Mouse (Mus musculus) heart, embryonic 10.5 days (tissue): Measurements from ENCODE around the gene Irx3. TPM values are rescaled to one million over a fixed set of nuclear protein-coding genes. Genes with fewer than 3 reads are reported as not detected.
A peak's percentile ranks its signal among the peaks of the same experiment; 100 is the strongest.

ENCODE experiments used
- DNase-seq: peaks from one replicate; pipeline ENCODE4 v3.0.0-alpha.2; 2017; ENCODE audit warnings: low spot score
- H3K27ac ChIP-seq: fragments of 300-500 bp; sonication (generic); 2 replicates; pipeline ENCODE4 v1.5.1; 2016; ENCODE audit warnings: mild to moderate bottlenecking
- H3K27me3 ChIP-seq: fragments of 300-500 bp; sonication (generic); 2 replicates; pipeline ENCODE4 v1.6.1; 2016; ENCODE audit warnings: mild to moderate bottlenecking; ENCODE audit not compliant: poor library complexity, insufficient read depth, severe bottlenecking
- H3K36me3 ChIP-seq: fragments of 300-500 bp; sonication (generic); 2 replicates; pipeline ENCODE4 v1.6.1; 2016; ENCODE audit warnings: mild to moderate bottlenecking, moderate library complexity
- H3K4me1 ChIP-seq: fragments of 300-500 bp; sonication (generic); 2 replicates; pipeline ENCODE4 v1.6.1; 2016; ENCODE audit warnings: mild to moderate bottlenecking
- H3K4me3 ChIP-seq: fragments of 300-500 bp; sonication (generic); 2 replicates; pipeline ENCODE4 v1.5.1; 2016; ENCODE audit warnings: mild to moderate bottlenecking, moderate library complexity
- H3K9me3 ChIP-seq: fragments of 300-500 bp; sonication (generic); 2 replicates; pipeline ENCODE4 v1.6.1; 2016; ENCODE audit warnings: mild to moderate bottlenecking, moderate library complexity
- WGBS: fragments of 180-500 bp; shearing (Covaris S2); methylation state at CpG from one replicate; pipeline ENCODE4 v1.1.7; 2016; 5-methylcytosine and 5-hydroxymethylcytosine counted together
- polyA plus RNA-seq: library from polyadenylated mRNA; unstranded; fragments of >200 nt; fragmentation: Nextera tagmentation; extraction: Ambion mirVana; gene quantifications from 2 replicates; pipeline ENCODE4 v1.2.1, GENCODE M21; 2016

Gene Irx3
- polyA plus RNA-seq, 1 experiment from 2014 or later, result 13.5 TPM

DNA sequence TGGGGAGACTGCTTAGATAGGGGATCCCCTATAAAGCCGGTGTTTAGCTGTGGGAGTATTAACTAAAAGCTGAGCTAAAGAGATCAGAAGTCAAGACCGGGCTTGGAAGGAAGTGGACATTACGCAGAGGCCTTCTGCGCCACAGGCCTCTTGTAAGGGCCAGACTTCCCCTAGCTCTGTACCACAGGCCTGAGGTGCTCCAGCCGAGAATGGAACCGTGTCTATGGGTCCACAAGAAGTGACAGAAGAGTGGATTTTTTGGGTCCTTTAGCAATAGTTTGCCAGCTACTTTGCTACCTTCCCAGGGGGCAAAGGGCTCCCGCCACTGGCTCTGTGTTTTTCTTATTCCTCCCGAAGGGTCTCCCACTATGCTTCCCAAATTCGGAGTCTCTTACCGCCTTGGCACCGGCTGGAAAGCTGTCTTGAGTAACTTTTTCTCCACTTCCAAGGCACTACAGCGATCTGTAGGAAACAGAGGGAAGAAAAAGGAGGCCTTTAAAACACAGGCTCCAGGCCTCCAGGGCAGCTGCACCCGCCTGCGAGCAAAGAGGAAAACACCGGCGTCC is 2.8 kb downstream of the Irx3 start:
- Histone ChIP-seq H3K4me3 (peak overlapping the region; percentile 80), H3K4me1 (peaks cover 52% of the 10 kb centered on the region), H3K27ac (peak overlapping the region; percentile 91), H3K9me3 (no peaks in the 10 kb centered on the region), H3K36me3 (peaks cover 14% of the 10 kb centered on the region; the same call in 1 of the 2 replicates), H3K27me3 (peaks cover 74% of the 10 kb centered on the region)
- no peak for DNase-seq
- WGBS, result 19% methylated on average over 16 of the region's 16 CpGs

DNA sequence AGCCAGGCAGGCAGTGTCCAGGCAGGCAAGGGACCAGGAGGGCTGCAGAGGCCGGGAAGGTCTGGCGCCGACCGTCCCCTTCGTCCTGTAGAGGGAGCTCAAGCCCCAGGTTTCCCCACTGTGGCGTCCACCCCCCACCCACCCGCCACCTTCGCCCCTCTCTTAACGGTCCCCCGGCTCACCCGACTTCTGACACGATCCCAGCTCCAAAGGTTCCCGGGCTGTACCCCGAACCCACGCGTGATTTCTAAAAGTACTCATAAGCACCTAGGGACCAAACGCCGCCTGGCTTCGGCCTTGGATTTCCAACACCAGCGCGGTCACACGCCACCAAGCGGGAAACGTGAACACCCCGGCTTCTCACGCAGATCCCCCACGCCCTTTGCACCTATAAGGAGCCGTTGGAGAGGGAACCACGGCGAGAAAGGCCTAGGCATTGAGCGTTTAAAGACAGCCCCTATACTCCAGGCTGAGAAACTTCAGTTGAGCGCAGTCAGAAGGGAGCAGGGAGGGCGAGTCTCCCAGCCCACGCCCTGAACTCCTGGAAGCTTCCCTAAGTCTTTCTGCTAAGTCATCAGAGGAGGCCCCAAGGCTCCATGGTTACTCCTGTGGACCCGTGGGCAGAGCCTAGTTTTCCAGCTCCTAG is 4.1 kb downstream of the Irx3 start:
- peak; percentile 86 for DNase-seq
- WGBS, result 1% methylated on average over 35 of the region's 35 CpGs
- Histone ChIP-seq H3K9me3 (no peaks in the 10 kb centered on the region), H3K36me3 (peaks cover 14% of the 10 kb centered on the region; the same call in 1 of the 2 replicates), H3K27ac (peak overlapping the region; percentile 80), H3K4me1 (peaks cover 46% of the 10 kb centered on the region), H3K4me3 (peak overlapping the region; percentile 52), H3K27me3 (peaks cover 63% of the 10 kb centered on the region)

DNA sequence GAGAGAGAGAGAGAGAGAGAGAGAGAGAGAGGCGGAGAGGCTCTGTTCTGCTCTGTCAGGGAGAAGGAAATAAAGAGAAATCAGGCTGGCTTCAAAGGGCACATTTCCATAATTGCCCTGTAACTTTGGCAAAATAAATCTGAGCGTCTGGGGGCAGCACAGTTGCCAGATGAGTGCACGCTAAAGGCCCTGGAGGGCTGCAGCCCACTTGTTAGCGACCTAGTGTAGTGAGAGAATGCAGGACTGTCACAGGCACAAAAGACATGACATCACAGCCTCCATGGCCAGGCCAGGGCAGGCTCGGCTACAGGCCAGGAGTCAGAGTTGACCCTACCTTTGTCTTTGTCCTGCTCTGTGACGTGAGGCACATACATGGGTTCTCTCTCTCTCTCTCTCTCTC is 8.0 kb downstream of the Irx3 start:
- H3K4me1 ChIP-seq, result peaks cover 21% of the 10 kb centered on the region
- no peaks in the 10 kb centered on the region for H3K9me3 ChIP-seq
- H3K27me3 ChIP-seq, result peaks cover 48% of the 10 kb centered on the region
- no peak overlapping the region for H3K4me3 ChIP-seq
- DNase-seq, result no peak
- peaks cover 4% of the 10 kb centered on the region; the same call in 1 of the 2 replicates for H3K36me3 ChIP-seq
- WGBS, result 43% methylated on average over 6 of the region's 6 CpGs
- H3K27ac ChIP-seq, result 0 out of 2 replicates have a peak overlapping the region, but pooled peaks have one; percentile 29

GRCm38 (mm10) chr8:91787194-91787895 is 14.5 kb downstream of the Irx3 start:
- H3K4me3 ChIP-seq, result no peak overlapping the region
- peaks cover 9% of the 10 kb centered on the region for H3K4me1 ChIP-seq
- no peaks in the 10 kb centered on the region for H3K36me3 ChIP-seq
- H3K27me3 ChIP-seq, result peaks cover 14% of the 10 kb centered on the region
- H3K27ac ChIP-seq, result peak overlapping the region; percentile 47; the same call in 1 of the 2 replicates
- no peaks in the 10 kb centered on the region for H3K9me3 ChIP-seq
- WGBS, result 64% methylated on average over 9 of the region's 9 CpGs
- no peak for DNase-seq

- H3K27me3 ChIP-seq, result peaks cover 12% of the 10 kb centered on the region
- H3K36me3 ChIP-seq, result no peaks in the 10 kb centered on the region
- 61% methylated on average over 5 of the region's 5 CpGs for WGBS
Observed at GRCm38 (mm10) chr8:91782940-91783339, 18.9 kb downstream of the Irx3 start.

GRCm38 (mm10) chr8:91782201-91782600 is 19.7 kb downstream of the Irx3 start:
- Histone ChIP-seq H3K36me3 (no peaks in the 10 kb centered on the region), H3K4me3 (no peak overlapping the region), H3K27ac (no peak overlapping the region), H3K4me1 (peaks cover 7% of the 10 kb centered on the region; the same call in 1 of the 2 replicates), H3K27me3 (peaks cover 15% of the 10 kb centered on the region), H3K9me3 (no peaks in the 10 kb centered on the region)
- no peak for DNase-seq
- WGBS, result 75% methylated on average over 7 of the region's 7 CpGs

More at GRCm38 (mm10) chr8:91782940-91783339, 18.9 kb downstream of the Irx3 start:
- DNase-seq, result no peak
- Histone ChIP-seq H3K9me3 (no peaks in the 10 kb centered on the region), H3K4me3 (no peak overlapping the region), H3K27ac (no peak overlapping the region), H3K4me1 (peaks cover 12% of the 10 kb centered on the region)

DNA sequence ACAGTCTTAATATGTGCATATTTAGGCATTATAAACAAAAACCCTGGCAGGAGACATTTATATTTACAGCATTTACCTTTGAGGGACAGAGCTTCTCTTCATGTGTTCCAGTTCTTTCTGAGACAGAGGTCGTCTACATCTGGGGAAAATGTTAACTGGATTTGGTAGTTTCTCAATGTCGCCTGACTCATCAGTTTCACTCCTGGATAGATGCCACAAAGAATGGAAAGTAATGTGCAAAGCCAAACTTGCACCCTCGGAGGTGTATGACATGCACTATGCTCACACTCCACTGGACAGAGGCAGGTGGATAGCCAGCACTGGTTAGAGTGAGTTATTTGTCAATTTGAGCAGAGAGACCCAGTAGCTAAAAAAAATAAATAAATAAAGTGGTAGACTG is 21.2 kb downstream of the Irx3 start:
- no peak for DNase-seq
- H3K36me3 ChIP-seq, result no peaks in the 10 kb centered on the region
- 0 out of 2 replicates have a peak, but pooled peaks cover 5% of the 10 kb centered on the region for H3K4me1 ChIP-seq
- H3K4me3 ChIP-seq, result no peak overlapping the region
- H3K27me3 ChIP-seq, result peaks cover 18% of the 10 kb centered on the region
- H3K27ac ChIP-seq, result no peak overlapping the region
- WGBS, result 76% methylated on average over 3 of the region's 3 CpGs
- no peaks in the 10 kb centered on the region for H3K9me3 ChIP-seq

- Histone ChIP-seq H3K36me3 (no peaks in the 10 kb centered on the region), H3K27me3 (no peaks in the 10 kb centered on the region; the same call in 1 of the 2 replicates), H3K9me3 (no peaks in the 10 kb centered on the region), H3K4me3 (no peak overlapping the region), H3K4me1 (peaks cover 20% of the 10 kb centered on the region), H3K27ac (no peak overlapping the region)
- WGBS, result 51% methylated on average over 6 of the region's 6 CpGs
- DNase-seq, result no peak
Observed at GRCm38 (mm10) chr8:91768857-91769256, 33.0 kb downstream of the Irx3 start.

GRCm38 (mm10) chr8:91765411-91766034 is 36.3 kb downstream of the Irx3 start:
- WGBS, result 26% methylated on average over 8 of the region's 8 CpGs
- H3K4me1 ChIP-seq, result peaks cover 32% of the 10 kb centered on the region
- no peak overlapping the region for H3K4me3 ChIP-seq
- no peak for DNase-seq
- H3K27ac ChIP-seq, result peak overlapping the region; percentile 54; the same call in 1 of the 2 replicates
- peaks cover under 1% of the 10 kb centered on the region; the same call in 1 of the 2 replicates for H3K27me3 ChIP-seq
- H3K36me3 ChIP-seq, result no peaks in the 10 kb centered on the region
- H3K9me3 ChIP-seq, result no peaks in the 10 kb centered on the region

DNA sequence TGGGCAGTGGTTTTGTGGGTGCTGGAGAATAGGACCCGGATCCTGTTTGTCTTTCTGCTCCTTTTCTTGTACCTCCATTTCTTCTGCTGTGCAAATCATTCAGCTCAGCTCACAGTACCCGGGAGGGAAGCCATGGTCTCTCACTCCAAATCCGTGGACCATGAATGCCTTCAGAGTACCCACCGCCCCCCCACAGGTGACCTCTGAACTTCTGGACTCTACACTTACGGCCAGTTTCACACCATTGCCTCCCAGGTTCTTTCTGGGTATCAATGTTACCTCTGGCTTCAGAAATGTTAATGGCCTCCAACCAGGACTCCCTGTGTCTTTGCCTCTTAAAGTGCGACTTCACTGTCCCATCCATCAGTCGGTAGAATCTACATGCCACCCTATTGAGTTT is 46.3 kb downstream of the Irx3 start:
- Histone ChIP-seq H3K27ac (no peak overlapping the region), H3K27me3 (0 out of 2 replicates have a peak, but pooled peaks cover 14% of the 10 kb centered on the region), H3K4me1 (peaks cover 6% of the 10 kb centered on the region), H3K36me3 (no peaks in the 10 kb centered on the region), H3K9me3 (no peaks in the 10 kb centered on the region), H3K4me3 (no peak overlapping the region)
- WGBS, result 81% methylated on average over 7 of the region's 7 CpGs
- DNase-seq, result no peak

- H3K27ac ChIP-seq, result no peak overlapping the region
- H3K4me1 ChIP-seq, result peaks cover 11% of the 10 kb centered on the region
- 0 out of 2 replicates have a peak, but pooled peaks cover 10% of the 10 kb centered on the region for H3K27me3 ChIP-seq
- 89% methylated on average over 9 of the region's 9 CpGs for WGBS
- DNase-seq, result no peak
- H3K4me3 ChIP-seq, result no peak overlapping the region
- H3K36me3 ChIP-seq, result no peaks in the 10 kb centered on the region
- H3K9me3 ChIP-seq, result no peaks in the 10 kb centered on the region
Observed at GRCm38 (mm10) chr8:91755062-91755461, 46.8 kb downstream of the Irx3 start.

GRCm38 (mm10) chr8:91750794-91751125 is 51.1 kb downstream of the Irx3 start:
- H3K27ac ChIP-seq, result no peak overlapping the region
- no peak for DNase-seq
- peaks cover 44% of the 10 kb centered on the region for H3K4me1 ChIP-seq
- H3K9me3 ChIP-seq, result no peaks in the 10 kb centered on the region
- H3K36me3 ChIP-seq, result no peaks in the 10 kb centered on the region
- peaks cover 8% of the 10 kb centered on the region; the same call in 1 of the 2 replicates for H3K27me3 ChIP-seq
- no peak overlapping the region for H3K4me3 ChIP-seq
- 44% methylated on average over 7 of the region's 7 CpGs for WGBS
